Mouse (Mus musculus): ENCODE results near the gene Gm20931. TPM values are rescaled to one million over a fixed set of nuclear protein-coding genes. Genes with fewer than 3 reads are reported as not detected.

Gm20931 gene
- polyA plus RNA-seq (2015; fragmentation: Nextera tagmentation; extraction: Ambion mirVana) = not detected in 2 replicates

DNA sequence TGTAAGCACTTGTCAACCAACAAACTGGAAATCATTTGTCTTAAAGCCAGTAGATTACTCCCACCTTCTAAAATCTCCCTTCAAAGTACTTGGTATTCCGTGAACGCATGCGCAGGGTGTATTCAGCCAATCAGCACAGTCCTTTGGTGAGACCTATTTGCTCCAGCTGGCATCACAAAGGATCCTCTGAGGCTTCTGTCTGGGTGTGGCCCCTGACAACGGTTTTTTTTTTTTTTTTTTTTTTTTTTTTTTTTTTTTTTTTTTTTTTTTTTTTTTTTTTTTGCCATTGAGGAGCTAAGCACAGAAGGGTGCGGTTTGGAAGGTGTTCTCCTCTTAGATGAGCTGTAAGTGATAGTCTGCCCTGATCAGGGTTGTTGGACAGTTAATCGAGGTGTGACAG is at the start of gene Gm20931:
Gene Gm20931 (plus strand): TSS at position 301 of the 400 bp plus-strand sequence.

